Mouse (Mus musculus) lung, postnatal 0 days (tissue): ENCODE measurements around the gene 5730522E02Rik. TPM values are rescaled to one million over a fixed set of nuclear protein-coding genes. Genes with fewer than 3 reads are reported as not detected.

ENCODE experiments used
- ATAC-seq: fragments of 200-750 bp; cut with Nextera tagmentation; 2 replicates; pipeline ENCODE4 v1.8.0; 2017; ENCODE audit warnings: moderate library complexity
- DNase-seq: peaks from one replicate; pipeline ENCODE4 v3.0.0-alpha.2; 2016; ENCODE audit warnings: low spot score
- H3K27ac ChIP-seq: fragments of 300-500 bp; sonication (generic); 2 replicates; pipeline ENCODE4 v1.5.1; 2014; ENCODE audit warnings: antibody characterized with exemption, mild to moderate bottlenecking, low read length, mixed read lengths
- H3K27me3 ChIP-seq: fragments of 300-500 bp; sonication (generic); replicated peaks from 2 replicates; pipeline ENCODE4 v1.6.1; 2014; ENCODE audit warnings: low read length, mixed read lengths; ENCODE audit not compliant: insufficient read depth
- H3K36me3 ChIP-seq: fragments of 300-500 bp; sonication (generic); 2 replicates; pipeline ENCODE4 v1.6.1; 2014; ENCODE audit warnings: low read length, mixed read lengths; ENCODE audit not compliant: insufficient read depth
- H3K4me1 ChIP-seq: fragments of 300-500 bp; sonication (generic); 2 replicates; pipeline ENCODE4 v1.6.1; 2014; ENCODE audit warnings: antibody characterized with exemption, low read depth, low read length, mixed read lengths; ENCODE audit not compliant: insufficient read depth
- H3K4me2 ChIP-seq: fragments of 300-500 bp; sonication (generic); replicated peaks from 2 replicates; pipeline ENCODE4 v1.6.1; 2014; ENCODE audit warnings: low read depth, mild to moderate bottlenecking, low read length, moderate library complexity, mixed read lengths
- H3K4me3 ChIP-seq: fragments of 300-500 bp; sonication (generic); 2 replicates; pipeline ENCODE4 v1.5.1; 2014; ENCODE audit warnings: low read depth, low read length
- H3K9ac ChIP-seq: fragments of 300-500 bp; sonication (generic); replicated peaks from 2 replicates; pipeline ENCODE4 v1.6.1; 2014; ENCODE audit warnings: low read depth, mild to moderate bottlenecking
- H3K9me3 ChIP-seq: fragments of 300-500 bp; sonication (generic); 2 replicates; pipeline ENCODE4 v1.6.1; 2016; ENCODE audit warnings: low read length, mixed read lengths
- CTCF ChIP-seq: IDR thresholded peaks from 2 replicates; pipeline ENCODE4 v1.5.1; 2016; ENCODE audit warnings: antibody characterized with exemption, mild to moderate bottlenecking
- EP300 ChIP-seq: IDR thresholded peaks from 2 replicates; pipeline ENCODE4 v1.6.1; 2016; ENCODE audit warnings: antibody characterized with exemption, mild to moderate bottlenecking, control low read depth
- WGBS: fragments of 180-500 bp; shearing (Covaris S2); extraction: QIAGEN DNeasy Blood & Tissue Kit; methylation state at CpG from one replicate; pipeline ENCODE4 v1.1.7; 2014; 5-methylcytosine and 5-hydroxymethylcytosine counted together
- polyA plus RNA-seq: library from polyadenylated mRNA; unstranded; fragments of >200 nt; fragmentation: Nextera tagmentation; extraction: Ambion mirVana; gene quantifications from 2 replicates; pipeline ENCODE4 v1.2.1, GENCODE M21; 2015

The 5730522E02Rik gene
- polyA plus RNA-seq, 1 experiment from 2014 or later, result 0.42 TPM

DNA sequence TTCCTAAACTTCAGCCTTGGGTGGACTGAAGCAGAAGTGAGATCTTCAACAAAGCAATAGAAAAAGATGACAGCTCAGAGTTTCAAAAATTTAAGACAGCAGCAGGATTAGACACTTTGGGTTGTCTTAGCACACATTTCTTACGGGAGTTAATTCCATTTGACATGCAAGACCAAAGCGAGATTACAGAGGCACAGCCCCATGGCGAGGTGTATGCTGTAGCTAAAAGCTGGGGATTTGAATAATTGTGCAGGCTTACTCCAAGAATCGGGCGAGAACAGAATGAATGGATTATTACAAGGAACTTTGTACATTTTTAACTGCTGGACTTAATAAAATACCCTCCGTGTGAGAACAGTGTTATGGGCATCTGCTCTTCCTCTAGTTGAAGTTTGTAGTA lies 615.3 kb downstream of the 5730522E02Rik start:
- H3K9me3 ChIP-seq, result no peaks in the 10 kb centered on the region
- H3K4me2 ChIP-seq, result no peak overlapping the region
- H3K4me1 ChIP-seq, result no peaks in the 10 kb centered on the region
- no peak overlapping the region for H3K9ac ChIP-seq
- H3K27ac ChIP-seq, result no peak overlapping the region
- 72% methylated on average over 6 of the region's 6 CpGs for WGBS
- H3K4me3 ChIP-seq, result no peak overlapping the region
- ATAC-seq (no peak), DNase-seq (no peak)
- no peaks in the 10 kb centered on the region for H3K36me3 ChIP-seq
- no peaks in the 10 kb centered on the region for H3K27me3 ChIP-seq
- TF ChIP-seq CTCF, result no peak
- TF ChIP-seq EP300, result no peak

DNA sequence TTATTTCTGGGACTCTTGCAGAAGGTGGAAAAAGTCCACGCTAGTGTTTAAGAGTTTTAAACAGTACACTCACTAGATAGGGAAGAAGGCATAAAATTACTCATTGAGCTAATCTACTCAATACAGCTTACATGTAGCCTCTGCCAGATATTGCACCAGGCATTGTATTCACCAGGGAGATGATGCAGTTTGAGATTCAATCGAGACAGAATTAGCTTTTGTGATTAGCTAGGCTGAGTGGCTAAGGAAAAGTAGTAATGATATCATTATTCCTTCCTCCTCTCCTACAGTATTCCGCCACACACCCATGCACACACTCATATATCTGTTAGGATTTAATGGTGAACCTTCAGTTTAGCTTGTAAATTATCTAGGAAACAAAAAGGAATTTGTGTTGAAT lies 615.8 kb downstream of the 5730522E02Rik start:
- Histone ChIP-seq H3K27me3 (no peaks in the 10 kb centered on the region), H3K36me3 (no peaks in the 10 kb centered on the region), H3K4me3 (no peak overlapping the region), H3K4me1 (no peaks in the 10 kb centered on the region), H3K9ac (no peak overlapping the region), H3K9me3 (no peaks in the 10 kb centered on the region), H3K27ac (no peak overlapping the region), H3K4me2 (no peak overlapping the region)
- 82% methylated on average over 3 of the region's 3 CpGs for WGBS
- ATAC-seq (no peak), DNase-seq (no peak)
- no peak for TF ChIP-seq EP300
- no peak for TF ChIP-seq CTCF

DNA sequence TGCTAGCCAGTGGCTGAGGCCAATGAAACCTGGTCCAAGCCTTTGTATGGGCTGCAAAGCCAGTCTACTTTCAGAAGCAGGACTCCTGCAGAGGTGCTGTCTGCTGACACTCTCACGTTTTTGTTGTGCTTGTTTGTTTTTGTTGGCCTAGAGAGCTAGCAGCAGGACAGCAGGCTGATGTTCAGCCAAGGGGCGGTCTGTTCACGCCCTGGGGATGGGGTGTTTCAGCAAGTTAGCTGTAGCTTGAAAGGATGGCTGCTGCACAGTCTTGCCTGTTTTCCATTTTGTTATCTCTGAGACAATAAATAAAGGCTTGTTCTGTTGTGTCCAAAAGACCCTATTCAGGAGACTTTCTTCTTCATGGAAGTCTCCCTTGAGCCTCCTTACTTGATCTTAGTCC lies 618.3 kb downstream of the 5730522E02Rik start:
- ATAC-seq (no peak), DNase-seq (no peak)
- no peaks in the 10 kb centered on the region for H3K36me3 ChIP-seq
- H3K4me3 ChIP-seq, result no peak overlapping the region
- TF ChIP-seq CTCF (no peak), EP300 (no peak)
- H3K9me3 ChIP-seq, result no peaks in the 10 kb centered on the region
- no peaks in the 10 kb centered on the region for H3K4me1 ChIP-seq
- no peaks in the 10 kb centered on the region for H3K27me3 ChIP-seq
- H3K27ac ChIP-seq, result no peak overlapping the region
- WGBS, result 13% methylated on average over 3 of the region's 3 CpGs
- H3K4me2 ChIP-seq, result no peak overlapping the region
- no peak overlapping the region for H3K9ac ChIP-seq

DNA sequence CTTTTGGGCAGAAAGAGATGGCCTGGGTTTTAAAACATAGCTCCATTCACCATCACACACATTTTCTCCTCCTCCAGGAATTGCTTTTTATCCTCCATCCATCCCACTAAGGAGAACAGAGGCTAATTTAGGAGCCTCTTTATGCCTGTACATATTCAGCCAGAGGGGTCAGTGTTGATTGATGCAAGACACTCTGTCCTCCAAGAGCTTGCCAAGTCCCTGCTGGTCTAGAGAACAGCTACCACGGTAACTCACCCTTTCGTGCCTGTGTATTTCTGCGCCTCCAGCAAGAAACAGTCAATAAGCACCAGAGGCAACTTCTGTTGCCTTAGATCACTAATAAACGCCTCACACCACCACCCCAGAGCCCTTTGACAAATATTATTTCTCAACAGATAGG lies 620.3 kb downstream of the 5730522E02Rik start:
- no peak for ATAC-seq
- H3K27ac ChIP-seq, result no peak overlapping the region

DNA sequence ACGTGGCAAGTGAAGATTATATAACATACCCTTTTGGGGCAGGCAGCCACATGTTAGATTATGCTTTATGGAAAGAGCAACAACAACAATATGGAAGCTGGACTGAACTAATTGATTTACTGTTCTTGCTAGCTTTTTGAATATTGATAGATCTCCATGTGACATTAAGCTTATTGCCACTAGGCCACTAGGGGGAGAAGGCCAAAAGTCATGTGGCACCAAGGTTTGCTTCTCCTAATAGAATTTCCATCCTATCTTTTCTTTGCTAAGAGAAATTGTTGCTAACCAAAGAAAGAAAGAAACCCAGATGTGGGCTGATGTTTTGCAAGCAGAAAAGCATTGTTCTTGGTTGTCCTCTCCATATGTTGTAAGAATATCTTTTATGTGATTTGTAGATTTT lies 621.1 kb downstream of the 5730522E02Rik start:
- H3K27ac ChIP-seq, result no peak overlapping the region
- no peak overlapping the region for H3K4me3 ChIP-seq
- no peak overlapping the region for H3K4me2 ChIP-seq
- no peak for DNase-seq
- H3K27me3 ChIP-seq, result no peaks in the 10 kb centered on the region
- no peaks in the 10 kb centered on the region for H3K36me3 ChIP-seq
- no peaks in the 10 kb centered on the region for H3K9me3 ChIP-seq
- WGBS, result 56% methylated on average over 1 of the region's 1 CpGs
- no peak overlapping the region for H3K9ac ChIP-seq
- no peaks in the 10 kb centered on the region for H3K4me1 ChIP-seq
- no peak for ATAC-seq
- TF ChIP-seq CTCF (0 out of 2 replicates have a peak, but pooled peaks have one; percentile 8), EP300 (no peak)

More for the DNA sequence above, 620.3 kb downstream of the 5730522E02Rik start:
- Histone ChIP-seq H3K4me1 (no peaks in the 10 kb centered on the region), H3K9ac (no peak overlapping the region), H3K9me3 (no peaks in the 10 kb centered on the region), H3K27me3 (no peaks in the 10 kb centered on the region), H3K4me2 (no peak overlapping the region), H3K4me3 (no peak overlapping the region), H3K36me3 (no peaks in the 10 kb centered on the region)
- no peak for TF ChIP-seq CTCF
- TF ChIP-seq EP300, result no peak
- DNase-seq, result peak; percentile 25
- 35% methylated on average over 4 of the region's 4 CpGs for WGBS

DNA sequence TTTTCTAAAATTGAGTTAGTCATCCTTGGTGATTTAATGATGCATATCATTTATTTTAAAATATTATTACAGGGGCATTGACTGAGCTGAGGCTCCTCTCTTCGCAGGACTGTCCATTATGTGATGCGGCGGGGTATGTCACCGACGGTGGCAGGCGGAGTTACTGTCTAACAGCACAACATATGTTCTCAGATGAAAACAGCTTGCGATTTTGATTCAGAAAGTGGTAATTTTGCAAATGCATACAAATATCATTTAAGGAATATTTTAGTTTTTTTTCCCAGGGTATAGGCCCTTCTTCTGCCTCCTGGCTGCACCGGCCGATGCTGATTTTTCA lies 636.5 kb downstream of the 5730522E02Rik start:
- no peaks in the 10 kb centered on the region for H3K27me3 ChIP-seq
- no peaks in the 10 kb centered on the region for H3K9me3 ChIP-seq
- 93% methylated on average over 9 of the region's 9 CpGs for WGBS
- H3K27ac ChIP-seq, result no peak overlapping the region
- ATAC-seq (no peak), DNase-seq (no peak)
- H3K9ac ChIP-seq, result no peak overlapping the region
- TF ChIP-seq EP300, result no peak
- TF ChIP-seq CTCF, result no peak
- no peaks in the 10 kb centered on the region for H3K36me3 ChIP-seq
- H3K4me3 ChIP-seq, result no peak overlapping the region
- no peaks in the 10 kb centered on the region for H3K4me1 ChIP-seq
- H3K4me2 ChIP-seq, result no peak overlapping the region
